In the genomic region with DNA sequence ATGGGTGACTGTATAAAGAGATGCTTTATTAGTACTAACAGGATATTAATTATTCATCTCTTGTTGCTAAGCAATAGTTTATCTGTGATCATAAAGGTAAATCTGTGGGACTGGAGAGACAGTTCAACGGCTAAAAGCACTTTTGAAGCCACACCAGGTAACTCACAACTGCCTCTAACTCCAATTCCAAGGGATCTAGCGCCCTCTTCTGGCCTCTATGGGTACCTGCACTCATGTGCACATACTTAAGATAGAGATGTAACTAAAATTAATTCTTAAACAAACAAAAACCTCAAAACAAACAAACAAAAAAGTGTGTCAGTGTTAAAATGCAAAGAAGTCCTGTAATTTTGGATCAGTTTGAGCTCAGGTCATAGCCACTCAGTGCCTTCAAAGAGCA, we compare ENCODE assay signal across 18 mouse cellular contexts.
DNase-seq lines count a peak whose midpoint lies in the region; ATAC-seq and TF ChIP-seq lines count a peak whose summit lies in the region.
"Had no signal": no experiment of that assay in that cellular context is flagged by ENCODE, and none has a peak within 500 bp of the region (broad histone marks: within the 10 kb centered on the region; RNA-seq: fewer than 3 reads in every experiment).

No protein-coding gene starts in this region.

- H3K9me3 ChIP-seq in liver, embryonic 14.5 days (ENCODE audit: control insufficient read depth, low read length): no peaks in the 10 kb centered on the region
- H3K9me3 ChIP-seq in liver, embryonic 12.5 days (replicated peaks): no peaks in the 10 kb centered on the region
- no peaks in the 10 kb centered on the region for H3K9me3 ChIP-seq in MEL (replicated peaks; ENCODE audit: insufficient read depth, low read length)
- H3K9me3 ChIP-seq: forebrain, embryonic 15.5 days; limb, embryonic 15.5 days; midbrain, embryonic 10.5 days had no signal

- 51% methylated on average over 2 of the region's 2 CpGs for WGBS in heart, adult 2 months
- 34% methylated on average over 2 of the region's 2 CpGs for WGBS in liver, embryonic 14.5 days (ENCODE audit: insufficient replicate concordance)
- 43% methylated on average over 2 of the region's 2 CpGs for WGBS in liver, embryonic 12.5 days (ENCODE audit: insufficient replicate concordance)

- intact Hi-C loops in heart, adult 2 months (cut with DNase I): loop anchor here (5.0 to 10.0 kb wide), 3 partner anchors 99 to 376 kb away; a partner anchor contains a TSS

- no peak for TF ChIP-seq EP300 in heart, adult 2 months (IDR thresholded peaks at IDR 0.05; ENCODE audit: insufficient read depth, low read depth, low read length)
- TF ChIP-seq EP300 in liver, embryonic 14.5 days (IDR thresholded peaks at IDR 0.05; ENCODE audit: low read depth): no peak
- no peak for TF ChIP-seq EP300 in MEL (IDR thresholded peaks at IDR 0.05; ENCODE audit: low read depth in 1 of 2, low read length in 2 of 2)

- H3K4me2 ChIP-seq in liver, embryonic 14.5 days (ENCODE audit: low read depth): no peak overlapping the region
- no peak overlapping the region for H3K4me2 ChIP-seq in liver, embryonic 12.5 days
- H3K4me2 ChIP-seq: forebrain, embryonic 15.5 days; heart, embryonic 12.5 days; limb, embryonic 15.5 days had no signal

- no peak overlapping the region for H3K4me3 ChIP-seq in heart, adult 2 months
- no peak overlapping the region for H3K4me3 ChIP-seq in liver, embryonic 14.5 days (ENCODE audit: insufficient read depth in 1 of 2, low read depth in 2 of 2, low read length in 2 of 2)
- H3K4me3 ChIP-seq in liver, embryonic 12.5 days: no peak overlapping the region
- no peak overlapping the region for H3K4me3 ChIP-seq in MEL (ENCODE audit: control insufficient read depth in 1 of 2, insufficient read depth in 1 of 2, low read depth in 2 of 2, low read length in 2 of 2)
- H3K4me3 ChIP-seq: forebrain, embryonic 15.5 days; heart, embryonic 12.5 days; limb, embryonic 15.5 days; midbrain, embryonic 10.5 days had no signal

- peak; percentile 53 for TF ChIP-seq CTCF in heart, adult 2 months (IDR thresholded peaks at IDR 0.05)
- peak; percentile 43 for TF ChIP-seq CTCF in liver, embryonic 14.5 days (IDR thresholded peaks at IDR 0.05; ENCODE audit: low read depth)
- peak; percentile 55 to 64 (median 56) for TF ChIP-seq CTCF in MEL (IDR thresholded peaks at IDR 0.05 in 2 of 3, conservative IDR thresholded peaks at IDR 0.05 in 1 of 3; ENCODE audit: control insufficient read depth in 1 of 3, insufficient read depth in 1 of 3, low read depth in 2 of 3, low read length in 3 of 3, poor library complexity in 1 of 3, severe bottlenecking in 1 of 3)

- TF ChIP-seq RAD21 in MEL (IDR thresholded peaks at IDR 0.05; ENCODE audit: low read depth, low read length): peak; percentile 71

- H3K27ac ChIP-seq in heart, adult 2 months: no peak overlapping the region
- no peak overlapping the region for H3K27ac ChIP-seq in liver, embryonic 14.5 days
- no peak overlapping the region for H3K27ac ChIP-seq in liver, embryonic 12.5 days
- no peak overlapping the region for H3K27ac ChIP-seq in MEL (ENCODE audit: control insufficient read depth, low read depth, low read length)
- H3K27ac ChIP-seq: forebrain, embryonic 15.5 days; limb, embryonic 15.5 days; midbrain, embryonic 10.5 days had no signal

- H3K36me3 ChIP-seq in heart, adult 2 months (ENCODE audit: control insufficient read depth, insufficient read depth, low read length): no peaks in the 10 kb centered on the region
- H3K36me3 ChIP-seq in liver, embryonic 14.5 days (replicated peaks; ENCODE audit: control insufficient read depth, insufficient read depth, low read depth): no peaks in the 10 kb centered on the region
- H3K36me3 ChIP-seq in liver, embryonic 12.5 days: no peaks in the 10 kb centered on the region
- H3K36me3 ChIP-seq in MEL (ENCODE audit: control insufficient read depth in 1 of 2, insufficient read depth in 2 of 2, low read length in 2 of 2): peaks cover 0 to 23% of the 10 kb centered on the region in 2 experiments; a peak in 2 of 4 replicates
- H3K36me3 ChIP-seq: forebrain, embryonic 15.5 days; heart, embryonic 12.5 days; limb, embryonic 15.5 days; midbrain, embryonic 10.5 days had no signal

- no peaks in the 10 kb centered on the region; the same call in 1 of the 2 replicates for H3K4me1 ChIP-seq in heart, adult 2 months (ENCODE audit: control insufficient read depth, insufficient read depth, low read length)
- H3K4me1 ChIP-seq in liver, embryonic 14.5 days (replicated peaks; ENCODE audit: control insufficient read depth in 2 of 2, insufficient read depth in 2 of 2, low read length in 1 of 2): no peaks in the 10 kb centered on the region
- 0 out of 2 replicates have a peak, but pooled peaks cover under 1% of the 10 kb centered on the region for H3K4me1 ChIP-seq in liver, embryonic 12.5 days
- H3K4me1 ChIP-seq in MEL (ENCODE audit: control insufficient read depth in 1 of 2, insufficient read depth in 2 of 2, low read length in 2 of 2): peaks cover 6 to 18% of the 10 kb centered on the region in 2 experiments
- H3K4me1 ChIP-seq: forebrain, embryonic 15.5 days; heart, embryonic 12.5 days; limb, embryonic 15.5 days; midbrain, embryonic 10.5 days had no signal

- H3K9ac ChIP-seq in heart, adult 2 months (ENCODE audit: low read depth, low read length): no peak overlapping the region
- no peak overlapping the region for H3K9ac ChIP-seq in liver, embryonic 14.5 days (replicated peaks)
- no peak overlapping the region for H3K9ac ChIP-seq in liver, embryonic 12.5 days
- no peak overlapping the region for H3K9ac ChIP-seq in MEL (ENCODE audit: control insufficient read depth, low read depth, low read length, poor library complexity, severe bottlenecking)
- H3K9ac ChIP-seq: forebrain, embryonic 15.5 days; heart, embryonic 12.5 days; limb, embryonic 15.5 days had no signal

- no peak for DNase-seq in heart, adult 2 months
- DNase-seq in heart, adult 11 months: no peak
- no peak for DNase-seq in liver, embryonic 14.5 days (ENCODE audit: low read depth in 3 of 3, low spot score in 3 of 3)
- DNase-seq in 416B (ENCODE audit: low read depth) (peak; percentile 62), MEL (ENCODE audit: low read depth, low spot score) (peak; percentile 31)
- no peak for DNase-seq in right cerebral cortex, postnatal 36 days (ENCODE audit: low spot score in 2 of 2)
- no peak for DNase-seq in right cerebral cortex, postnatal 25 days
- DNase-seq: adrenal gland, adult 2 months; cerebellum, adult 9-11 months; gastrocnemius, postnatal 10 days; heart, postnatal 4 days; lung, postnatal 36 days; thymus, postnatal 14 days had no signal

- ATAC-seq in liver, embryonic 14.5 days (ENCODE audit: insufficient read depth): no peak
- ATAC-seq in liver, embryonic 12.5 days: no peak
- ATAC-seq: forebrain, embryonic 15.5 days had no signal

- TF ChIP-seq POLR2A in heart, adult 2 months (IDR thresholded peaks at IDR 0.05; ENCODE audit: insufficient read depth, low read depth, low read length): no peak
- no peak for TF ChIP-seq POLR2A in MEL (IDR thresholded peaks at IDR 0.05; ENCODE audit: control insufficient read depth in 1 of 2, insufficient read depth in 1 of 2, low read depth in 1 of 2, low read length in 2 of 2, poor library complexity in 1 of 2)

- H3K79me2 ChIP-seq in heart, adult 2 months (replicated peaks; ENCODE audit: control insufficient read depth, insufficient read depth, low read length): no peaks in the 10 kb centered on the region
- H3K79me2 ChIP-seq in MEL (ENCODE audit: control insufficient read depth, insufficient read depth, low read length, poor library complexity): no peaks in the 10 kb centered on the region

- H3K27me3 ChIP-seq in heart, adult 2 months (ENCODE audit: control insufficient read depth, insufficient read depth, low read length): no peaks in the 10 kb centered on the region
- no peaks in the 10 kb centered on the region for H3K27me3 ChIP-seq in liver, embryonic 14.5 days (ENCODE audit: control insufficient read depth, insufficient read depth, low read length)
- no peaks in the 10 kb centered on the region for H3K27me3 ChIP-seq in liver, embryonic 12.5 days (replicated peaks)
- H3K27me3 ChIP-seq in MEL (ENCODE audit: control insufficient read depth in 1 of 2, insufficient read depth in 2 of 2, low read length in 2 of 2): no peaks in the 10 kb centered on the region
- H3K27me3 ChIP-seq: forebrain, embryonic 15.5 days; limb, embryonic 15.5 days had no signal

TF ChIP-seq in MEL, 35 proteins besides CTCF, POLR2A, EP300 and RAD21:
- no peak for TF ChIP-seq MAX (IDR thresholded peaks at IDR 0.05; ENCODE audit: low read length)
- peak; percentile 74 for TF ChIP-seq SMC3 (IDR thresholded peaks at IDR 0.05; ENCODE audit: low read depth, low read length)
- peak; percentile 80 for TF ChIP-seq ZC3H11A (IDR thresholded peaks at IDR 0.05; ENCODE audit: low read depth, low read length)
TF ChIP-seq in MEL: peak in this region for 2.

Comparison
In these comparisons a context has a peak if more than half of its experiments do, and no peak if none do; other contexts are left out.
1. DNase-seq: peak in 416B (single experiment) and MEL (single experiment); none in heart, adult 2 months (0 of 2), heart, adult 11 months (single experiment), liver, embryonic 14.5 days (0 of 3), right cerebral cortex, postnatal 36 days (0 of 2) and right cerebral cortex, postnatal 25 days (single experiment).
2. Peak in every context shown above with its lines, with median percentiles within 50 percentile points of each other: CTCF ChIP-seq.